Mouse (Mus musculus) CD4-positive helper T cell, adult 2 months (primary cell): ENCODE results near the gene Mvb12b.

Source experiments
- DNase-seq: peaks from one replicate; pipeline ENCODE4 v3.0.0-alpha.2; 2012; ENCODE audit warnings: low read depth, missing footprints, low spot score

Gene Mvb12b

DNA sequence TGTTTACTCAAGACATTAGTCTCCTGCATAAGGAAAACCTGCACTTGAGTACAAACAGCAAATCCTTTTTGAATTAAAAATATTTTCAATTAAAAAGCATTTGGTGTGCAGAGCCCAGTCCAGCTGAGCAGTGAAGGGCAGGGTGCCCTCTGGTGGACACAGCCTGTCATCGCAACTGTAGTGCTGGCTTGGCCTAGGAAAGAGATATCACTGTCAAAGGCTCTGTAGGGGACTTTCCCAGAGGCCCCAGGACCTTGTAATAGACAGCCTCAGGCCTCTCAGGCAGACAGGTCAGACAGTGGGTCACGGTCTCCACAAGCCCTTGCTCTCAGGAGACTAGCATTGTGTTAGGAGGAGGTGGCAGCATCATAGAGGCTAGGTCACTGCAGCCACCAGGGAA is 151.0 kb downstream of the Mvb12b start:
- DNase-seq: peak; percentile 53

DNA sequence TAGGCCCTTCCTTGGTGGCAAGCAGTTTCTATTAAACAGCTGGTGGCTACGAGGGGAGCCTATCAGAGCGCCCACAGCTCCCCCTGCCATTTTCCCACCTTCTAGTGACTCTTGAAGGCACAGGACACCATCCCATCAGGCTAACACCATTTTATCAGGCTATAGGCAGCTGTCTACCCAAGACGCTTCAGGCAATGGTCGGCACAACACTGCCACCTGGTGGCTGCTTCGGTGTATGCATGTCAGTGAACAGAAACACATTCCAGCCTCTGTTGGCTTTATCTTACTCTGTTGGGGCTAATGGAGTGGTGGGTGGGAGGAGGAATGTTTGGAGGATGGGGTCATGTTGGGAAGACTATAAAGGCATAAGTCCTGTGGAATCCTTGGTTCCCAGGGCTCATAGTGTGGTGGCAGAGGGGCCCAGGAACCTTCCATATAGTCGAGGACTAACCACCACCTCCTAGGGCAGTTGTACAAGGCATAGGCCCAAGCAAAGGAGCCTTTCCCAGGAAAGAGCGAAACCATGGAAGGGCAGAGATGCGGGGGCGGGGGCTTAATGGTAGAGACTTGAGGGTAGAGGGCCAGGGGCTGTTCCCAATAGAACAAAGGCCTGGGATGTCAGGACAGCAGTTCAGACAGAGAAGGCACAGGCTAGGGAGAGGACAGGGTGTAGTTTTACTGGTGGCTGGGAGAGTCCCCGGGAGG is 152.8 kb downstream of the Mvb12b start:
- peak; percentile 61 for DNase-seq

DNA sequence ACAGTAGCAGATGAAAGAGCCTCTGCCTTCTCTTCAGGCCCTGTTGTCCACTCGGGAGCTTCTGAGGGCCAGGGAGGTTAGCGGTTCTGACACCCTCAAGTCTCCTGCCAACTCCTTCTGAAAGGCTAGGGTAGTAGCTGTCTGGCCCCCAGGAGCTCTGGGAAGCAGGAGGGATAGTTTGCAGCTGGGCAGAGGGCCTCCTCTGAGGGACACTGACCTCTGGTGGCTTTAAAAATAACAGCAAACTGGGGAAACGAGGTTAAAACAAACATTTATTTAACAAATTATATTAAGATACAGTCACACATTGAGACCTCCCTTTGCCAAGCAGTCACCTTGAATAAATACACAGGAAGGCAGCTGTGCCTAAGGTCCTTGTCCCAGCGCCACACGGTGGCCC is 158.0 kb downstream of the Mvb12b start:
- DNase-seq: no peak

DNA sequence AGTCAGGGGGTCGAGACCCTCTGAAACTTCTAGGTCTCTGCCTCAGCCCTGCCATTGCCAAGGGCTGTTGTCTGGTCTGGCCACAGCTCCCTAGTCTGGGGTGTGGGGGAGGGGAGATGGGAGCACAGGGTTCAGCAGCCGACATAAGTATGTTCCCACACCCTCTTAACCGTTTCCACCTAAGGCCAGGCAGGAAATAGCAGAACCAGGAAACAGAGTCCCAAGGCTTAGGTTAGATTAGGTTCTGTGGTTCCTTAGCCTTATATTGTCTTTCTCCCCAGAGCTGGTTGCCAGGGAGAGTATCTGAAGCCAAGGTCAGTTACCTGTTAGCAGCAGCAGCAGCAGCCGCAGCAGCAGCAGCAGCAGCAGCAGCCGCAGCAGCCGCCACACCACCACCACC is 160.5 kb downstream of the Mvb12b start:
- DNase-seq: no peak

DNA sequence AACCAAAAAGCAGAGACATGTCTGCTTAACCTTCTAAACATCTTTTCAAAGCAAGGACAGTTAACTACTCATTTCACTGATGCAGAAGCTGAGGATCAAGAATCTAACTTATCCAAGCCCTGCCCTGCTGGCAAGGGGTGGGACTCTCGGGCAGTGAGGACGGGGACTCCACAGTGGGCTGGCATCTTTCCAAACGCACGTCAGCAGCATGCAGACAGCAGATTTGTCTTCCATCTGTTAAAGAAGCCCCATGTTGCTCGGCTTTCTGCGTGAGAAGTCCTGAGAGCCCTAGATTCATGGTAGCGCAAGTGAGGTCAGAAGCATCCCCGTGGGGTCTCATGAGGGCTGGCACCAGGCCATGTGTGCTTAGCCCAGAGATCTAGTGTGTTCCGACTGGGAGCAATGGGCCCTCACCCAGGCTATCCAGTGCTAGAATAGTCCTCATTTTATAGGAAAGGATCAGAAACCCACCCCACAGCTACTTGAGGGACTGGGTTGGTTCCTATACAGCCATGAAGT is 167.3 kb downstream of the Mvb12b start:
- no peak for DNase-seq

DNA sequence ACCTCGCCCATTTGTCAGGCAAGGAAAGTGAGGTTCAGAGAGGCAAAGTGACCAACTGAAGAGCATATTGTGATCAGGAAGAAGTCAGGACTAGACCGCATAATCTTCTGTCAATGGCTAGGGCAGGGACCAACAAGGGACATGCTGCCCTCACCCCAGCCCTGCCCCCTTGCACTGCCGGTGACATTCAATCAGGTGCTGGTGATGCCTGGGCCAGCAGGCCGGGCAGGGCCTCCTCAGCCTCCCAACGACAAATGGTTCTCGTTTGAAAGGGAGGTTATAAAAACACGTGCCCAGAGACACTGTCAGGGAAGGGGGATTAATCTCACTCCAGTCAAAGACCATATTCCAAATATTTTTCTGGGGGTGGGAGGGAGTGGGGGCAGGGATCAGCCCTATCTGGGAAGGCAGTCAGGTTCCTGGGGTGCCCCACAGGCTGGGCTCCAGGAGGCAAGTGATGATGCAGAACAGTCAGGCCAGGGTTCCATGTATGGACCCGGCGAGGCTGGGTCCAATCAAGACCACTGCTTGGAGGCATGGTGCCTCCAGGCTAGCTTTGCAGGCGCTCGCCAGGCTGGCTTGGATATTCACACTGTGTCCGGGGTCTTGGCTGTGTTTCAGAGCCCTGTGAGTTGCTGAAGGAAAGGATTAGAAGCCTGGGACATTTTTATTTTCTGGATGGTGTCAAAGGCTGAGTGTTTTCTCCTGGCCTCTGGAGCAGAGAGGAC is 168.2 kb downstream of the Mvb12b start:
- no peak for DNase-seq

DNA sequence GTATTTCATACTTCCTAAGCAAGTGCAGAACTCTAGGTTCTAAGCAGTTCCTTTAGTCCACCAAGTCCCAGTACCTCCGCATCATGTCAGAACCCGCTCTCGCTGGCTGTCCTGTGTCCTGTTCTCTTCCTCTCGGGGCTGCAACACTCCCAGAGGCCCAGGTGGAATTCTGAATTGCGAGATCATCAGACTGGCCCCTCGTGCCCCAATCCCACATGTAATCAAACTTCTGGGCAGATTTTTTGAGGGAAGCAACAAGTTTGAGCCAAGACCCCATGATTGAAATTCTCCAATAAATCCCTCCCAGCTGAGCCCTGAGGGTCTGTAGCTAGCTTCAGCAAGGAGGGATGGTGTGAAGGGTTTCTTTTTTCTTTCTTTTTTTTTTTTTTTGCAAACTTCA is 169.2 kb downstream of the Mvb12b start:
- no peak for DNase-seq

DNA sequence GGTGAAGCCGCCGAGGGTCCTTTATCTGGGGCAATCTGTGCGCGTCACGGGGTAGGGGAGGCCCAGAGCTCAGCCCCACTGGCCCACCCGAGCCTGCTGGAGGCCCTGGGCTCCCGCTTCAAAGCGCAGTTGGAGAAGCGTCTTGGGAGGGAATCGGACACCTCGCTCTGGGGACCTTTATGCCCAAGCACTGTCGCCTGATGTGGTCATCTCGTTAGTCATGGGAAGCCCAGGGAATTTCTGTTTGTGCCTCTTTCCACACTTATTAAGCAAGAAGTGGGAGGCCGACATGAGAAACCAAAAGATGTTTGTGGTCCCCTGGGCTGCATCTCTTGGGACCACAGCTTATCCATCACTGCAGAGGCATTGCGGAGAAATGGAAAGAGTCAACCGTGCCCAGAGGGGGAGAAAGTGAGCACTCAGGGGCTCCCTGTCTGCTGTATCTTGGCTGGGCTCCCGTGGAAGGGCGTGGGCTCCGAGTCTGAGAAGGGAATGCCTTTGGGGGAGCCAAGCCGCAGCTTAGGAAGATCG is 169.9 kb downstream of the Mvb12b start:
- DNase-seq: no peak

DNA sequence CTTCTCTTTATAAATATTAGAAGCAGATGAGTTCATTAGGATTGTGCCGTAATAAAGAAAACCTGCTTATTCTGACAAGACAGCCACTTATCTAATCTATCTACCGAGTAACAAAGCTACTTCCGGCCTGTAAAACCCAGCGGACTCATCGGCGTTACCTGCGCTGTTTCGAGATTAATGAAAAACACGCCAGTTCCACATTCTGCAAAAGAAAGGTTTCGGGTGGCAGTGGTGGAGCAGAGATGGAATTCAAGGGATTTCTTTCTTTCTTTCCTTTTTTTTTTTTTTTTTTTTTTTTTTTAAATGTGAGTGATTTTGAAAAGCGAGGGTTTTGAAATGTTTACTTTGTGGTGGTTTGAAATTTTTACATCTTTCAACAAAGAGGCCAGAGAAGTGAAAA is 170.4 kb downstream of the Mvb12b start:
- DNase-seq: no peak

DNA sequence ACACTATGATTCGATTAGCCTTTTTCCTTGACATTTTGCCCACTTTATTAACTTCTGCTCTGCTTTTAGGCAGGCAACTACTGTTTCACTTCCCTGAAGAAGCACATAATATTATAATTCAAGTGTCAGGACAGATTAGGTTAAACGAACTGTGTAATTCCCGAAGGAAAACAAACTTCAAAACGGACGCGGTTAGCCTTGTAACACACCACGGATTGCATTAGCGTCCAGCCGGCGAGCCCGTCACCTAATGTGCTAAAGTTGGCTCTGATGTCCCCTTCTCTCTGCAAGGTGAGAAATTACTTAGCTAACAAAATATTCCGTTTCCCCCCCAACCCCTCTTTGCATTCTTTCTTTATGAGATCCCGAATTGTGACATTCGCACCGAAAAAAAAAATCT is 170.9 kb downstream of the Mvb12b start:
- DNase-seq: no peak

DNA sequence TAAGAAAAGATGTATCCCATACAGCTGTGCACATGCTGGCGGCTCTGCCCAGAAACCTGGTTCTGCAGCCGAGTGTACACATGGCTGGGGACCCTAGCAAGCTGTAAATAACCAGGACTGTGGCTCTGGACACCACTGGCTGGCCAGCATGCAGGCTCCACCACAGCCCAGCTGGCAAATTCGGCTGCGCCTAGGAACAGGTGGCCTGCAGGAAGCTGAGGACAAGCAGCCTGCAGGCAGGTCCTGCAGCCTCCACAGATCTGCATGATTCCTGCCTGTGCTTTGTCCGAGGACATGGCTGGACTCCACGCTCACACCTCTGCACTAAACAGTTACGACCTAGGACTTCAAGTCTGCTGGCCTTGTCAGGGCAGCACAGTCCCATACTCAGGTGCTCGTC is 172.8 kb downstream of the Mvb12b start:
- DNase-seq: no peak

DNA sequence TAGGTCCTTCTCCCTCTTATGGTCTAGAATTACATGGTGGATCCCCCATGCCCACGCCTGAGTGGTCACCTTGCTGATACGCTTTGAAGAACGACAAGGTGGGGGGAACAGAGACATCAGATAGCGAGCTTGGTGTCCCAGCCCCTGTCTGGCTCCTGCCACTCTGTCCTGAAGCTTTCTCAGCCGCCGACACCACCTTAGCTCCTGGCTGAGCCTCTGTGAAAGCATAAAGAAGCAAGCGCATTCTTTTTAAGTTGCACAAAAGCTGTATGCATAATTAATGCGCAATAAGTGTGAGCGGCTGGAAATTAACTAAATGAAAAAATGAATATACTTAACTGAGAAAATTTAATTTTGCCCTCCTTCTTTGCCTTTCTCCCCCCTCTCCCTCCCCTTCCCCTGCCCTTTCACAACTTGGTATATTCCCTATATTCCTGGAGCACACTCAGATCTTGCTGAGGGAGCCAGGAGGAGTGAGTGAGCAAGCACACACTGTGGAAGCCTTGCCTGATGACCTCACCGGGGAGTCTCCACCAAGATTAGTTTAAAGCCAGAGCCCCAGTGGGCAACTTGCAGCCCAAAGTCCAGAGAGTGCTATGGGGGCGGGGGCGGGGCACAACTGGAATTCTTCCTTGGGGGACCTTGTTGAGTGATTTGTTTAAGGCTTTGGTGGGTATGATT is 174.0 kb downstream of the Mvb12b start:
- DNase-seq: no peak

DNA sequence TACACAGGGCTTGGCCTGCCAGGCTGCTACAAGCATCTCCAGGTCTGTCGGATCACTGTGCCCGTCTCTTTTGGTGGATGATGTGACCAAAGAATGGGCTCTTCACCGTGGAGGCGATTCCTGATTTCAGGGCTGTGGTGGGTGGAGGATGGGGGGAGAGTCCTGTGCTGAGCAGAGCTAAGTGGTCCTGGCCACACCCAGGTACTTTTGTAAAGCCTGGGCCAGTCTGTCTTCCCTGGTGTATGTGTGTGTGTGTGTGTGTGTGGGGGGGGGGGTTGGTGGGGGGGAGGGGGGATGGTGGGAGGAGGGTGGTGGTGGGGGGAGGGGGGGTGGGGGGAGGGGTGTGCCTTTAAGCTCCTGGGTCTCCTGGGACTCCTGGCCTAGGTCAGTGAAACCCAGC is 174.9 kb downstream of the Mvb12b start:
- DNase-seq: no peak

DNA sequence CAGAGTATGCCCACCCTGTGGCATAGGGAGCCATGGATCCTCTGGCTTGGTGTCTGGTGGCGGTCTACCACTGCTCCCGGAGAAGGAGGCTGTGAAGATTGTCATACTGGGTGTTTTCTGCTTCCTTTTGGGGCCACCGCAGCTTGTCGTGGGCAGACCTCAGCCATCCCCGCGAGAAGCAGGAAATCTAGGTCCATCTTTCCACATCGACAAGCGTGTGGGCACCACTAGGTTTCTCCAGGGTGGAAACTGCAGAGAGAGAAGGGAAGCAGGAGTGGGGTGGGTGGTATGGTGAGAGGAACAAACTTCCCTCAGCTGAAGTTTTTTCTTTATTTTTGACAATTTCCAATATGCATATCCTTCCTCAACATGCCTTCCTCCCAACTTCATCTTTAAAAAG is 178.9 kb downstream of the Mvb12b start:
- DNase-seq: no peak

DNA sequence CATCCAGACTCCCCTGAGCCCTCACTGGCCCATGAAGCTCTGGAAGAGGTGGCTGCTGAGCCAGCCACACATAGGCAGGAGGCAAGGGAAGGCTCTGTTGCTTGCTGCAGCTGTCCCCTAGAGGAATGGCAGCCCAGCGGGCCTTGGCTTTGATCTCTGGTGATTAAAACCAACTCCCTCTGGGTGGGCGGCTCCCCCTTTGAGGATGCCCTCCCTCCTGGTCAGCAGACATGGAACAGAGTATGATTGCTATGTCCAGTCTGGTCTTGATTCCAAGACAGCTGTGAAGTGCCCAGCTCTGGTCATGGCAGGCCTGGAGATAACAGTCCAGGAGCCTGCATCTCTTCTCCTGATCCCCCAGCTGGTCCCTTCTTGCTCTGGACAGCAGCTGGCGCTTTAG is 179.7 kb downstream of the Mvb12b start:
- no peak for DNase-seq

DNA sequence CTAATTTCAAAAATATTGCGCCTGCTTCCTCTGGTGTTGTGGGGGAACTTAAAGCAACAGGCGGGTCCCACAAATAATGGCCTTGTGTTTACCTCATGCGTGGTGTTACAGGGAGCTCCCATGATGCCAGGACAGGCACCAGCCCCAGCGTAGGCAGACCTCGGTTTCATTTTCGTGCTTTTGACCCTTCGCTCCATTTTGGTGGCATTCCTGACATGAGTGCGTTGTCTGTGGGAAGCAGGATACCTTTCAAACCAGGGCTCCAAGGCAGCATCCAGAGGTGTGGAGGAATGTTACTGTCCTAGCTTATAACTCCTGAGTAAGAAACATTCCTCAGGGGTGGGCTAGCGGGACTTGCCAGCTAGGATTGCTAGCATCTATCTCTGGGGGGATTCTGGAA is 181.3 kb downstream of the Mvb12b start:
- DNase-seq: no peak

DNA sequence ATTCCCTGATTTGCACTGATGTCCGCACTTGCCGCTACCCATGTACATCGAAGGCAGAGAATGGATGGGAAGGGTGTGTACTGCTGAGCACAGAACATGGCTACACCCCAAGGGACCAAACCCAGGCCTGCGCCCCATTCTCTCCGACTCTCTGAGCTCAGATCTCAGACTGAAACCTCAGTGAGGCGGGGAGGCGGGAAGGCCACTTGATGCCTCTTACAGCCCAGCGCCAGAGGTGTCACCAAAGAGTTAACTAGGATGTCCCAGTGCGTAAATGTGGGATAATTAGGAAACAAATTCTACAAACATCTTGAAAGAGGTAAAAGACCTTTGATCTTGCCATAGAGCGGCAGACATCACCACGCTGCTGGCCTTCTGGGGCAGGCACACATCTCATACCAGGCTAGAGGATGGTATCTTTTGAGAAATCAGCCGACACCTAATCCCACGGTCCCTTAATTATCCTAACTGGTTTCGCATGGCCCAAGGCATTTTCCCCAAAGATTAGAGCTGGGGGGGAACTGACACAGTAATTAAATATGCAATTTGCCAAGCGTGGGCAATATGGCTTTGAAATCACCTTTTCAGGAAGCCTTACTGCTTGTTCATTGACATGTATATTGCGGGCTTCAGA is 181.9 kb downstream of the Mvb12b start:
- no peak for DNase-seq

DNA sequence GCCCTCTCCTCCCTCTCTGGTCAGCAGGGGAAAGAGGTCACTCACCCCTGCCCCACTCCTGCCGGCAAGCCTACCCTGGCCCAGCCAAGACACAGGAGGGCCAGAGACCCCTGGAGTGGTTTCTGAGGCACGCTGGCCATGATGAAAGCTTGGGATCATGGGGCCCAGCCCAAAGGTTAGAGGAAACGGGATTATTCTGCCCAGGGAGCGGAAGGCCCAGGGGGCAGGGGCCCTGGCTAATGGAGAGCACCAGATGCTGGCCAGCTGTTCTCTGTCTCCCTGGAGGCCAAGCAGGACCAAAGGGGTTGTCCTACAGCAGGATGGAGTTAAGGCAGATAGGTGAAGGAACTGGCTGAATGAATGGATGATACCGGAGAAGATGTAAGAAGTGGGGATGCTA is 184.5 kb downstream of the Mvb12b start:
- no peak for DNase-seq

DNA sequence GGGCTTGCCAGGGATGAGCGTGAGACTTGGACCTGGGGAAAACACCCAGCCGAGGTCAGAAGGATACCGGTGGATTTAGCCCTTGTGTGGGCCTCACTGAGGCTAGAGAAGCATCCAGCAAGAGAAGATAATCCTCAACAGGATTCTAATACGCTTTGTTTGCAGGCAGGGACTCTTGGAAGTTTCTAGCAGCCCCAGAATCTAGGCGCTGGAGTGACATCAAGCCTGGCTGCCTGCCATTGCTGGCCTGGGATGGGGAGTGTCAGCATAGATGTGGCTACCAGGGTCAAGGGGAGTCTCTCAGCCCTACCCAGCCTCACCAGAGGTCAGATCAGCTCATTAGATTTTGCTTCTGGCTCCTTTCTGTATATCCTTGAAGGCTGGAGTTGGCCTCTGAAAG is 185.0 kb downstream of the Mvb12b start:
- DNase-seq: no peak

DNA sequence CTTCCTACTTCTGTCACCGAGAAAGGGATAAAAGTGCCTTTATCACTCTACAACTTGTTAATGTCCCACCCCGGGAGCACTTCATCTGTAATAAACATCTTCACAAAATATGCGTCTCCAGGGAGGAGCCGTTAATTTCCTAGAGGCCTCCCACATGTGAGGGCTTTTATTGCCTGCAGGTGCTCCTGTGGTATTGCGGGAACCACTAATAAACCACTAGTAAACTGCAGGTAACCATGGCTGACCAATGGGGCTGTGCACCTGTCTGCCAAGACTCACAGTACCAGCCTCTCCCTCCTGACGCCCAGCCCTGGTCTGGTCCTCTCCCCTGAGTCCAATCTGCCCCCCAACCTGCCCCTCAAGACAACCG is 186.3 kb downstream of the Mvb12b start:
- no peak for DNase-seq

DNA sequence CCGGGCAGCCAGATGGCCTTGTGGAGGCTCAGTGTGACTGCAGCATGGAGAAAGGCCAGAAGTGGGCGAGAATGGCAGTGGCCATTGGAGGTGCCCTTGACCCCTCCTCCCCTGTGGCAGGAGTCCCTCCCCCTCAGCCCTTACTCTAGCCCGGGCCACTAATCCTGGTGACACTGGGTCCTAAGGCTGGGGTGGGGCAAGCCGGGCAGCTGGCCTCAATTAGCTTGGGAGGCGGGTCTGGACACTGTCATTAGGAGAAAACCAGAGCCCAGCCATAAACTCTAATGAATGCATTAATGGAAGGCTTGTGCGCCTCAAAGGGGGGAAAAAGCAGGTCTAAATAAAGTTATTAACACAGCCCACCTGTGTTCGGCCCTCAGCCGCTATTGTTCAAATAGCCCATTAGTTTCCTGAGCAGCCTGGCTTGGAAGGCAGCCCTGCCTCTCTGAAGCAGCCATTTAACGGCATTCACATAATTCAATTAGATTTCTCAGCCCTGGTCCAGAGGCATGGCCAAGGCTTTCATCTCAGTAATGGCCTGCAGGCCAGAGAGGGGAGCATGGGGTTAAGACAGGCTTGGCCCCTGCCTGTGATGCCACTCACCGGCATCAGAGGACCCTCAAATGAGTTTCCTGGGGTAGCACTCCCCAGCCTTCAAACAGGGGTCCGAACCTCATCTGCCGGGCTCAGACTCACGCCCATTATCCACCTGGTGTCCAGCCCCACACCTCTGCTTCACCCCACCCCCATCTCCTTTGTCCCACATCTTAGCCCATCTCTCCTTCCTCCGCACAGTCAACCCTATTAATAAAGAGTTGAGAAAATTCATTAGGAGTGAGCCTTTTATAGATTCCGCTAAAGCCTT is 186.9 kb downstream of the Mvb12b start:
- DNase-seq: no peak
